Mouse (Mus musculus): ENCODE results near the gene Npw. TPM values are rescaled to one million over a fixed set of nuclear protein-coding genes. Genes with fewer than 3 reads are reported as not detected.

Npw gene
- polyA plus RNA-seq, 1 experiment = not detected

DNA sequence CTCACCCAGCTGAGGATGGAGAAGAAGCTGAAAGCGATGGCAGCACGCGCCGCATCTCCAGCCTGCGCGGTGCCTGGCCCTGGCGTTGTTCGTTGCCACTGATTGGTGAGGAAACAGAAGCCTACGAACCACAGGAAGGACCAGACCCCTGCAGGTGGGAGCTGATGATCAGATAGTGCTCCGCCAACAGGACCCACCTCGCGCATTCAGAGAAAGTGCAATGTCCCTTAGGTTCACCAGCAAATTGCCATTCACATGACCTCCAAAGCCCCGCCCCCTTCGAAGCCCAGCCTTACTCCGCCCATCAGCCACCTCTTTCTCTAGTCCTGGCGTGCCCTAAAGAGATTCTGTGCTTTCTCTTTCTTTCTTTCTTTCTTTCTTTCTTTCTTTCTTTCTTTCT is 28.3 kb upstream of the Npw start:
- H3K27me3 ChIP-seq (ENCODE audit: control insufficient read depth, insufficient read depth, low read length) = no peaks in the 10 kb centered on the region
- no peak for DNase-seq
- WGBS = 50% methylated on average over 16 of the region's 16 CpGs
- TF ChIP-seq POLR2A (IDR thresholded peaks at IDR 0.05; ENCODE audit: borderline replicate concordance, insufficient read depth, low read length) (no peak), CTCF (IDR thresholded peaks at IDR 0.05; ENCODE audit: borderline replicate concordance, insufficient read depth, low read depth, low read length) (no peak)
- H3K4me3 ChIP-seq (replicated peaks; ENCODE audit: insufficient read depth, low read depth, low read length) = no peak overlapping the region
- peaks cover 20% of the 10 kb centered on the region for H3K4me1 ChIP-seq (ENCODE audit: control insufficient read depth, insufficient read depth, low read length)
- H3K27ac ChIP-seq (ENCODE audit: insufficient read depth, low read length) = no peak overlapping the region

DNA sequence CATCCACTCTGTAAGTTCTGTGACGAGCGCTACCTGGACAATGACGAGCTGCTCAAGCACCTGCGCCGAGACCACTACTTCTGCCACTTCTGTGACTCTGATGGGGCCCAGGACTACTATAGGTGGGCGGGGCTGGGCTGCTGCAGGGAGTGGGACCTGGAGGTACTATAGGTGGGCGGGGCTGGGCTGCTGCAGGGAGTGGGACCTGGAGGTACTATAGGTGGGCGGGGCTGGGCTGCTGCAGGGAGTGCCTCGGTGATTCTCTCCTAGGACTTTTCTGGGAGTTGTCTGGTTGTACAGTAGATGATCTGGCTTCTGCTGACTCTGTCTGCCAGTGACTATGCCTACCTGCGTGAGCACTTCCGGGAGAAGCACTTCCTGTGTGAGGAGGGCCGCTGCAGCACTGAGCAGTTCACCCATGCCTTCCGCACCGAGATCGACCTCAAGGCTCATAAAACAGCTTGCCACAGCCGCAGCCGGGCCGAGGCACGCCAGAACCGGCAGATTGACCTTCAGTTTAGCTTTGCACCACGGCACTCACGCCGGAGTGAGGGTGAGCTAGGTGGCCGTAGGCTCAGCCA is 19.3 kb upstream of the Npw start:
- Histone ChIP-seq H3K27me3 (ENCODE audit: control insufficient read depth, insufficient read depth, low read length) (no peaks in the 10 kb centered on the region), H3K27ac (ENCODE audit: insufficient read depth, low read length) (no peak overlapping the region), H3K4me1 (ENCODE audit: control insufficient read depth, insufficient read depth, low read length) (peaks cover 22% of the 10 kb centered on the region), H3K4me3 (replicated peaks; ENCODE audit: insufficient read depth, low read depth, low read length) (no peak overlapping the region)
- 92% methylated on average over 24 of the region's 24 CpGs for WGBS
- no peak for DNase-seq
- TF ChIP-seq CTCF (IDR thresholded peaks at IDR 0.05; ENCODE audit: borderline replicate concordance, insufficient read depth, low read depth, low read length) (no peak), POLR2A (IDR thresholded peaks at IDR 0.05; ENCODE audit: borderline replicate concordance, insufficient read depth, low read length) (no peak)

DNA sequence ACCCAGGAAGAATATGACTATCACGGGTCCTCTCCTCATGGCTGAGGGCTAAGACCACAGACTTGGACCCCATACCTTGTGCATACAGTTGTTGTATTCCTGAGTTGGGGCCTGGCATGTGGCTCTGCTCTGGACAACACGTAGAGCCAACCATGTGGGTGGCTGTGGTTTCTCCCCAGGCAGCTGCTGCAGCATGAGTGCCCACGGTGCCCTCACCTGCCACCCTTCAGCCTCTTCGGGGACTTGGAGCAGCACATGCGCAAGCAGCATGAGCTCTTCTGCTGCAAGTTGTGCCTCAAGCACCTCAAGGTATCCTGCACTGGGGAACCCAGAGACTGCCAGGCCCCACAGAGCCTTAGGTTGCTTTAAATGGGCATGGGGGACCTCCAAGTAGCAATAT is 18.6 kb upstream of the Npw start:
- no peak overlapping the region for H3K4me3 ChIP-seq (replicated peaks; ENCODE audit: insufficient read depth, low read depth, low read length)
- WGBS = 89% methylated on average over 5 of the region's 5 CpGs
- H3K4me1 ChIP-seq (ENCODE audit: control insufficient read depth, insufficient read depth, low read length) = peaks cover 26% of the 10 kb centered on the region
- H3K27ac ChIP-seq (ENCODE audit: insufficient read depth, low read length) = no peak overlapping the region
- TF ChIP-seq POLR2A (IDR thresholded peaks at IDR 0.05; ENCODE audit: borderline replicate concordance, insufficient read depth, low read length) = no peak
- TF ChIP-seq CTCF (IDR thresholded peaks at IDR 0.05; ENCODE audit: borderline replicate concordance, insufficient read depth, low read depth, low read length) = no peak
- no peaks in the 10 kb centered on the region for H3K27me3 ChIP-seq (ENCODE audit: control insufficient read depth, insufficient read depth, low read length)
- no peak for DNase-seq

DNA sequence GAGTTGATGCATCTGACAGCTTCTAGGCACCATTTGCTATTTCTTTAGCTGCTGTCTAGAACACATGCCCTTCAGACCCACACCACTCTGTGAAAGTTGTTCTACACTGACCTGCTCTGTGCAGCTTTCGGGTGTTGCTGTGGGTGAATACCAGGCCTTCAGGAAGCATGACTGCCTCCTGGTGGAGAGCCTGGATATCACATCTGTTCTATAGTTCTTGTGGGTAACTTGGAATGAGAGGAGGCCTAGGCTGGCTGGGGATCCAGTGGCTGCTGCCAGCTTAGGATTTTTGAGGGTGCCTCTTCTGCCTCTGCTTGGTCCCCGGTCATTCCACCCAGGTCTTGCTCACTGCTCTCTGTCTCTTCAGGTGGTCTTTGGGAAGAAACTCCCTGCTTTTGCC is 17.9 kb upstream of the Npw start:
- Histone ChIP-seq H3K27ac (ENCODE audit: insufficient read depth, low read length) (no peak overlapping the region), H3K4me3 (replicated peaks; ENCODE audit: insufficient read depth, low read depth, low read length) (no peak overlapping the region), H3K27me3 (ENCODE audit: control insufficient read depth, insufficient read depth, low read length) (no peaks in the 10 kb centered on the region), H3K4me1 (ENCODE audit: control insufficient read depth, insufficient read depth, low read length) (peaks cover 29% of the 10 kb centered on the region)
- WGBS = 45% methylated on average over 2 of the region's 2 CpGs
- DNase-seq = peak; percentile 58 to 65
- no peak for TF ChIP-seq POLR2A (IDR thresholded peaks at IDR 0.05; ENCODE audit: borderline replicate concordance, insufficient read depth, low read length)
- TF ChIP-seq CTCF (IDR thresholded peaks at IDR 0.05; ENCODE audit: borderline replicate concordance, insufficient read depth, low read depth, low read length) = peak; percentile 64; the same call in 1 of the 2 replicates

DNA sequence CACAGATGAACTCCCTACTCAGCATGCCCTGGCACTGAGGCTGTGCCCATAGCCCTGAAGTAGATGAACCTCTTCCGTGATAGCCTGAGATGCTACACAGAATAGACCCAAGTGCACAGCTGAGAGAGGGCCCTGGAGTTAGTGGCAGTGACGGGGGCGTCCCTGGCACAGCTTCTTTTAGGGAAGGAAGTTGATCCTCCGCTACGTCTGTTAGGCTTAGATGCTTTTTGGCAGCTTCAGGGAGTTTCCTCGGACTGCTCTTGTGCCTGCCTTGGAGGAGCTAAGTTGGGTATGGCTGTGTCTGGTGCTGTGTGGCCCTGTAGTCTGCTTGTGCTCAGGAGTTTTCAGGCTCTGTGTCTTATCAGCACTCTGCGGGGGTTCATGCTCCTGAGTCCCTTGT is 16.0 kb upstream of the Npw start:
- WGBS = 24% methylated on average over 7 of the region's 7 CpGs
- no peak for DNase-seq

DNA sequence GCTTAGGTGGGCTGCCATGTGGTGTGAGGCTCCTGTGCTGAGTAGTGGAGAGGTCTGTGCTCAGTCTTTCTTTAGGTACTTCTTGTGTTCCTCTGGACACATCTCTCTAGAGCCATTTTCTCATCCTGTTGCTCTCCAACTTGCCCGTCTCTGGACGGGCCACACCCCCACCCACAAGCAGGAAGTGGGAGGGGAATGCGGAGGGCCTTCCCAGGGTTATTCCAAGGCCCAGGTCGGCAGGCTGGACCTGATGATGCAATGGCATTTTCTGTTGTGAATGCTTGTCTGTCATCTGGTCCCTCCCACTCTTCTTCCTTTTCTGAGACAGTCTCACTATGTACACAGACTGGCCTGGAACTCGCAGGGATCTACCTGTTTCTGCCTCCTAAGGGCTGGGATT is 13.9 kb upstream of the Npw start:
- 29% methylated on average over 5 of the region's 5 CpGs for WGBS
- no peak for DNase-seq
- Histone ChIP-seq H3K27ac (ENCODE audit: insufficient read depth, low read length) (no peak overlapping the region), H3K4me1 (ENCODE audit: control insufficient read depth, insufficient read depth, low read length) (peaks cover 31% of the 10 kb centered on the region), H3K4me3 (replicated peaks; ENCODE audit: insufficient read depth, low read depth, low read length) (no peak overlapping the region), H3K27me3 (ENCODE audit: control insufficient read depth, insufficient read depth, low read length) (no peaks in the 10 kb centered on the region)
- no peak for TF ChIP-seq CTCF (IDR thresholded peaks at IDR 0.05; ENCODE audit: borderline replicate concordance, insufficient read depth, low read depth, low read length)
- no peak for TF ChIP-seq POLR2A (IDR thresholded peaks at IDR 0.05; ENCODE audit: borderline replicate concordance, insufficient read depth, low read length)

More for the DNA sequence above, 16.0 kb upstream of the Npw start:
- Histone ChIP-seq H3K4me1 (ENCODE audit: control insufficient read depth, insufficient read depth, low read length) (peaks cover 31% of the 10 kb centered on the region), H3K4me3 (replicated peaks; ENCODE audit: insufficient read depth, low read depth, low read length) (no peak overlapping the region), H3K27ac (ENCODE audit: insufficient read depth, low read length) (no peak overlapping the region), H3K27me3 (ENCODE audit: control insufficient read depth, insufficient read depth, low read length) (no peaks in the 10 kb centered on the region)
- TF ChIP-seq POLR2A (IDR thresholded peaks at IDR 0.05; ENCODE audit: borderline replicate concordance, insufficient read depth, low read length) = no peak
- TF ChIP-seq CTCF (IDR thresholded peaks at IDR 0.05; ENCODE audit: borderline replicate concordance, insufficient read depth, low read depth, low read length) = no peak

DNA sequence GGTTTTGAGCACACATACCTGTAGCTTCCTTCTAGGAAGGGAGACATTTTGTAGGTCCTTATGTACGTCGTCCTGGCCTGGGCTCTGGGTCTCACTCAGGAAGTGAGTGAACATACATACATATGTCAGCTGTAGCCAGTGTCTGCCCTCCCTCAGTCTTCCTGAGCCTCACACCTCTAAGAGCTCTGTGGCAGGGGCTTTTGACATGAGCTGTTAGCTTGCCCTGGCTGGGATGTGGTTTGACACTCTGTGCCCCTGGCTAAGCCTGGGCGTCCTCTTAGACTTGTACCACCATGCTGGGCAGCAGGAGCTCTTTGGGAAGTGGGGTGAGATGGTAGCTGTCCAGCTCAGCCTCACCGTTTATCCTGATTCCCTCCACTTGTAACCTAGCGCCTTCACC is 13.1 kb upstream of the Npw start:
- WGBS = 39% methylated on average over 5 of the region's 5 CpGs
- no peaks in the 10 kb centered on the region for H3K27me3 ChIP-seq (ENCODE audit: control insufficient read depth, insufficient read depth, low read length)

DNA sequence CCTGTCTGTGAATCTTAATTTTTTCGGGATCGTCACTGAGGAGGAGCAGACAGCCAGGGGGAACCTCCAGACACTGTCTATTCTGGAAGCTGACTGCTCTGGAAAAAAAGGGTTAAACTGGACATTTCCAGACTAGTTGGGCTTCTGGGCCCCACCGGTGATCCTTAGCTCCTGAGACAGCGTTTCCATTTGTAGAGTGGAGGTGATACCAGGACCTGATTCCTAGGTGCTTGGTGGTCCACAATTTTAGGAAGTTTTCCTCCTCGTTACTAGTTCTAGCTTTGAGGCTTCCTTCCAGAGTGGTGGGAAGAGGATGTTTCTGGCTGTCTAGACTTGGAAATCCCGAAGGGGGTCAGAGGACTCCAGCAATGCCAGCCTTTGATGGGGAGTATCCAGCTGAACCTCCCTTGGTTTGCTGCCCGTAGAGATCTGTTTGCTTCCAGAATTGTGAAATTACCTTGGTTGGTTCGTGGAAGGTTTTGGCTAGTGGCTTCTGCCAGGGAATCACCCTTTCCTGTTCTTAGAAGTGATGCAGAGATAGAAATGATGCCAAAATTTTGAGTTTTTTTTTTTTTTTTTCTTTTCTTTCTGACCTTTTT is 12.1 kb upstream of the Npw start:
- peak overlapping the region; percentile 69 for H3K4me3 ChIP-seq (replicated peaks; ENCODE audit: insufficient read depth, low read depth, low read length)
- no peak for TF ChIP-seq CTCF (IDR thresholded peaks at IDR 0.05; ENCODE audit: borderline replicate concordance, insufficient read depth, low read depth, low read length)
- no peak for TF ChIP-seq POLR2A (IDR thresholded peaks at IDR 0.05; ENCODE audit: borderline replicate concordance, insufficient read depth, low read length)

More for the DNA sequence above, 13.1 kb upstream of the Npw start:
- DNase-seq = no peak
- H3K4me1 ChIP-seq (ENCODE audit: control insufficient read depth, insufficient read depth, low read length) = peaks cover 31% of the 10 kb centered on the region
- no peak overlapping the region for H3K27ac ChIP-seq (ENCODE audit: insufficient read depth, low read length)
- TF ChIP-seq CTCF (IDR thresholded peaks at IDR 0.05; ENCODE audit: borderline replicate concordance, insufficient read depth, low read depth, low read length) (no peak), POLR2A (IDR thresholded peaks at IDR 0.05; ENCODE audit: borderline replicate concordance, insufficient read depth, low read length) (no peak)
- H3K4me3 ChIP-seq (replicated peaks; ENCODE audit: insufficient read depth, low read depth, low read length) = no peak overlapping the region

More for the DNA sequence above, 12.1 kb upstream of the Npw start:
- under 1% methylated on average over 8 of the region's 8 CpGs for WGBS
- H3K4me1 ChIP-seq (ENCODE audit: control insufficient read depth, insufficient read depth, low read length) = peaks cover 24% of the 10 kb centered on the region
- no peaks in the 10 kb centered on the region for H3K27me3 ChIP-seq (ENCODE audit: control insufficient read depth, insufficient read depth, low read length)
- no peak for DNase-seq
- peak overlapping the region; percentile 64 for H3K27ac ChIP-seq (ENCODE audit: insufficient read depth, low read length)

Data from cerebellum, adult 2 months (tissue).